Mouse (Mus musculus): ENCODE data around the gene Wnt9a.

Gene Wnt9a

GRCm38 (mm10) chr11:59302700-59303569, 3.8 kb upstream of the Wnt9a start:
- peak; percentile 19 for DNase-seq (ENCODE audit: low read depth, low spot score)

GRCm38 (mm10) chr11:59305008-59305820, 1.5 kb upstream of the Wnt9a start:
- DNase-seq (ENCODE audit: low read depth, low spot score): no peak

GRCm38 (mm10) chr11:59305821-59306215, 910 bp upstream of the Wnt9a start:
- DNase-seq (ENCODE audit: low read depth, low spot score): no peak

- DNase-seq (ENCODE audit: low read depth, low spot score): no peak
Observed at GRCm38 (mm10) chr11:59307422-59308163, 865 bp downstream of the Wnt9a start.

GRCm38 (mm10) chr11:59308164-59308542, 1.4 kb downstream of the Wnt9a start:
- no peak for DNase-seq (ENCODE audit: low read depth, low spot score)

- no peak for DNase-seq (ENCODE audit: low read depth, low spot score)
Observed at GRCm38 (mm10) chr11:59308625-59309024, 1.9 kb downstream of the Wnt9a start.

DNA sequence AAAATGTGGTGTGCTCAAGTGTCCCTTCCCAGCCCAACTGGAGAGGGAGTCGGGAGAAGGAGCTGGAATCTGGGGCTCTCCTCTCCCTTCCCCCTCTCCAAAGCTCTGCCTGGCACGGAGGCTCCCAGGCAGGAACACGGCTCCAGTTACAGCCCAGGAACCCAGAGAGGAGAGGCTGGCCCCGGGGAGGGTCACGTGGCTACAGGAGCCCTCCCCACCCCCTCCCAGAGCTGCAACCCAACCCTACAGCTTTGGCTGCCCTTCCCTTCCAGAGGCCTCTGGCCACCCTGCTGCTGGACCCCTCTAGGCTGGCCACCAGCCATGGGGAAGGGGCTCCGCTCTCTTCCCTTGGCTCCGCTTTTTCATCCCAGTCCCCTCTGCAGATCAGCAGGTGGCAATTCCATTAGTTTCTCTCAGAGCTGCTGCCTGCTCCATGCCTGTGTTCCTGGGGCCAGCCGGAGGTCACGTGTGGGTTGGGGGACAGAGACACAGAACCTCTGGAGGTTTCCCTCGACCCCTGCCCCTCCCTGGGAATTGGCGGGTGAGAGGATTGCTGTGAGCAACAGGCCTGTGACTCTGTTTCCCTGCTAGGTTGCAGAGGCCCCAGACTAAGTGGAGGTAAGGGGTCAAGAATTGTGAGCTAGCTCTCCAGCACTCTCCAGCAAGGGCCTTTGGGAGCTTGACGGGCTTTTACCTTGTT, 2.5 kb downstream of the Wnt9a start:
- no peak for DNase-seq (ENCODE audit: low read depth, low spot score)

- DNase-seq (ENCODE audit: low read depth, low spot score): no peak
Observed at GRCm38 (mm10) chr11:59309976-59310375, 3.2 kb downstream of the Wnt9a start.

DNA sequence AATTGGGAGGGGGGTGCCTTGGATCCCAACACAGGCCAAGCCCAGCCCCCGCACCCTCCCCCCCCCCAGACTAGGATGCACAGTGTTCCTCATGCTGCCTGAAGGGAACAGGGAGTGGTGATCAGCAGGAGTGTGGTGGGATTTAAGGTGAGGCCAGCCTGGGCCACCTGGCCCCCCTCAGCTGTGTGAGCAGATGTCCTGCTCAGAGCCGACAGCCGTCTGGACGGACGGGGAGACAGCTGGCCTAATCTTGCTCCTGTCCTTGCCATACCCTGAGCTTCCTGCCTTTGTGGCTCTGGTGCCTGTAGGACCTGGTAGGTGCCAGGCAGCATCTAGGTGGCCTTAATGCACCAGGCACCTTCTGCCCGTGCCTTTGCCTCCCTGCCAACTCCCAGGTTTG, 5.3 kb downstream of the Wnt9a start:
- DNase-seq (ENCODE audit: low read depth, low spot score): no peak

DNA sequence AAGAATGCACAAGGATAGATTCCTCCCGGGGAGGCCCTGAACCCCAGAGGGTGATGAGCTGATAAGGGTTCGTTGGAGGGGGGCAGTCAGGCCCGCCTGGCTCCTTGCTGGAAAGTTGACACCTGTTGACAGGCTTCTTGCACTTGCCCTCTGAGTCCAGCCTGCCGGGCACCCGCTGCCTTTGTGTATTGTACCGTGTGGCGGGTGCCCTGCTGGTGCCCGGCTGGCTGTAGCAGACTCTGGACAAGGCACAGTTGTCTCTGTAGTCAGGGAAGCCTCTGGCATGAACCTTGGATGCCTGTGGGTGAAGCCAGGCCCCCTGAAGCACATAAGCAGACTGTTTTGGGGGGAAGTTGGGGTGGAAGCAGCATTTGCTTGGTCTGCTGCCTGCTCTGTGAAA, 5.8 kb downstream of the Wnt9a start:
- DNase-seq (ENCODE audit: low read depth, low spot score): no peak

DNA sequence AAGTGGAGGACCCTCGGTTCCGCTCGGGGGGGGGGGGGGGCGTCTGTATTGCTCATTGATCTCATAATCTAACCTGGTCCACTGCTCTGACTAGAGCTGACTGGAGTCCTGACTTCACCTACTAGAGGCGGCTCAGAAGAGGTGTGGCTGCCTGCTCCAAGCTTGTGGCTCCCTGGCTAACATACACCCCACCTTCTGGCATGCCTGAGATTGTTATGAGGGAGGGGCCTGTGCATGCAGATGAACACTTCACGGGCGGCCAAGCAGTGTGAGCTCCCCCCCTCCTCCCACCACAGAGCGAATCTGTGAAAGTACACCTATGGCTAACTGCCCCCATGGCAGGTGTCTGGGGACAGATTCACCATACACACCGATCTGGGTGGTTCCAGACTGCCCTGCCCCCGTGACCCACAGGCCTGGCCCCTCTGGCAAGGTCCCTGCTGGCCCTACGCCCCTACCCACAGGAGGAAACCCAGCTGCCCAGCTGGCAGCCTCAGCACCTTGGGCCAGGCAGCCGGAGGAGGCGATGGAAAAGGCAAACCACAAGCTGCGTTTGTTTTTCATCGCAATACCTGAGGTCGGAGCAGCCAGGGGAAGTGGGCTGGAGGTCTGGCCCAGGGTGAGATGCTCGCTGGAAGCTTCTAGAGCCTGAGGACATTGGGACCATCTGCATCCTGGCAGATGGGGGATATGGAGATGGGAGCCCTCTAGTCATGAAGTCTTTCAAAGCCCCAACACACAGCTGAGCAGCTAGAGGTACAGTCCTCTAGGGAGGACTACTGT, 6.5 kb downstream of the Wnt9a start:
- no peak for DNase-seq (ENCODE audit: low read depth, low spot score)

GRCm38 (mm10) chr11:59313944-59314343, 7.2 kb downstream of the Wnt9a start:
- no peak for DNase-seq (ENCODE audit: low read depth, low spot score)

DNA sequence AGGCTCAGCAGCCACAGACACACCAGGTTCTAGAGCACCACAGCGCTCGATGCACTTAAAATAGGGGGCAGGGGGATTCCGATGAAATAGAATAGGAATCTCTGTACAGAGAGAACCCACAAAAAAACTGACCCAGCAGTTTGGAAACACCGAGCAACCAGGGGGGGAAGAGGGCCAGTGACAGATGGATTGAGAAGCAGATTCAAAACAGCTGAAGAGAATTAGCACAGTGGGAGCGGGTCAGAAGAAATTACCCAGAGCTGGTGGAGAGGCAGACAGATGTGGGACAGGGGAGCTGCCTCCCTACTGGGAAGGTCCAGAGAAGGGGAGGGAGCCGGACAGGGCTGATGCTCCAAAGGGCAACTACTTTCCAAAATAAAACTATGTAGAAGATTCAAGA, 9.8 kb downstream of the Wnt9a start:
- DNase-seq (ENCODE audit: low read depth, low spot score): no peak

GRCm38 (mm10) chr11:59322988-59323387, 16.3 kb downstream of the Wnt9a start:
- DNase-seq (ENCODE audit: low read depth, low spot score): no peak

GRCm38 (mm10) chr11:59324777-59325176, 18.0 kb downstream of the Wnt9a start:
- DNase-seq (ENCODE audit: low read depth, low spot score): no peak

DNA sequence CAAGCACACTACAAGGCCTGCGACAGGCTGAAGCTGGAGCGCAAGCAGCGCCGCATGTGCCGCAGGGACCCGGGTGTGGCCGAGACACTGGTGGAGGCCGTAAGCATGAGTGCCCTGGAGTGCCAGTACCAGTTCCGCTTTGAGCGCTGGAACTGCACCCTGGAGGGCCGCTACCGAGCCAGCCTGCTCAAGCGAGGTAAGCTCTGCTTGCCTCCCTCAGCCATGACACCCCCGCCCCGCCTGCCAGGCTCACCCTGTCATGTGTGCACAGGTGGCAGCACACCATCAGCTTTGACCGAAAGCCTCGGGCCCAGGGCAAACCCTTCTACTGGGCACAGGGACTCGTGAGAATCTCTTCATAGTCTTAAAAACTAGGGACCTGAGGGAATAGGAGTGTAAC, 20.9 kb downstream of the Wnt9a start:
- no peak for DNase-seq (ENCODE audit: low read depth, low spot score)

- DNase-seq (ENCODE audit: low read depth, low spot score): no peak
Observed at GRCm38 (mm10) chr11:59329616-59330015, 22.9 kb downstream of the Wnt9a start.

GRCm38 (mm10) chr11:59330560-59330959, 23.8 kb downstream of the Wnt9a start:
- DNase-seq (ENCODE audit: low read depth, low spot score): peak; percentile 49

DNA sequence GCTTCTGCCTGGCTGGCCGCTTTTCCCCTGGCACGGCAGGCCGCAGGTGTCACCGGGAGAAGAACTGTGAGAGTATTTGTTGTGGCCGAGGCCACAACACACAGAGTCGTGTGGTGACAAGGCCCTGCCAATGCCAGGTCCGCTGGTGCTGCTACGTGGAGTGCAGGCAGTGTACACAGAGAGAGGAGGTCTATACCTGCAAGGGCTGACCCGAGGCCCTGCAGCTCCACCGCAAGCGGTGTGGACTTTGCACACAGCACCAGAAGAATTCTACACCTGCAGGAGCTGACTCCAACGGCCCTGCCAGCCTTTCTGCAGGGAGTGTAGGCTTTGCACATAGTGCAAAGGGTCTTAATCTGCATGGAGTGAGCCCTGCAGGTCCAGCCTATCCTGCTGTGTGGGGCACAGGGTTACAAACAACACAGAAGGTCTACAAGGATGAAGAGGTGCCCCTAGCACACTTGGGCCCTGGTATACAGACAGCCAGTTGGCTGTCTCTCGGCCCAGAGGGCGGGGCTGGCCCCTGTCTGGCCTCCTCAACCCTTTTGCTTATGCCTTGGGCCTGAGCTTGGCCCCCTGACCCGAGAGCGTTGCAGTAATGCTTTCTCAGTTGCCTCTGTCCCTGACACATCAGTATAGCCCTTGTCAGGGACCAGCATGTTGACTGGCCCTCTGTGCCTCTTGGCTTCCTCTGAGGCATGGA, 24.6 kb downstream of the Wnt9a start:
- DNase-seq (ENCODE audit: low read depth, low spot score): no peak

DNA sequence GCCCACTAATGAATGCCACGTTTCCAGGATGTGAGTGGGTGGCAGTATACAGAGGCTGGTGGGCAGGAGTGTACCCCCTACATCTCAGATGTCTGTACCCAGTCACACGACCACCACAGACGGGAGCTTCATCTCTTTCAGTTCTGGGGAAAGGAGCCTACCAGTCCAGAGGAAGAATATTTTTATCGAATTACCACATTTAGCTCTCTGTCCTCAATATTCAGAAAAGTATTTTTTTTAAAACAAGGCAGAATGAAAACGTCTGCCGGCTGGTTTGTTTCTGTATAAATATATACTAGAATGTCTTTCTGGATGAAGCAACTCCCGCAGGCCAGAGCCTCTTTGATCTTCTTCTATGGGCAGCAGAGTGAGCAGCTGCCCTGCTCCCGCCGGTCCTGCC, 26.2 kb downstream of the Wnt9a start:
- DNase-seq (ENCODE audit: low read depth, low spot score): no peak

Measured in c-Kit-negative CD71-positive TER-119-positive erythroid progenitor cells, embryonic 14.5 days (primary cell).